Mouse (Mus musculus): ENCODE data around the gene Ptprn2. TPM values are rescaled to one million over a fixed set of nuclear protein-coding genes. Genes with fewer than 3 reads are reported as not detected.

Gene Ptprn2
- polyA plus RNA-seq, 1 experiment from 2014 or later, result 1.2 TPM

GRCm38 (mm10) chr12:117157660-117158386 lies 672.3 kb downstream of the Ptprn2 start:
- no peak overlapping the region for H3K27ac ChIP-seq (ENCODE audit: low read depth, low read length)
- peaks cover 82% of the 10 kb centered on the region for H3K27me3 ChIP-seq (replicated peaks; ENCODE audit: control insufficient read depth, insufficient read depth, low read length)
- no peak for TF ChIP-seq CTCF (IDR thresholded peaks at IDR 0.05; ENCODE audit: low read depth)
- no peak overlapping the region for H3K4me2 ChIP-seq (replicated peaks; ENCODE audit: low read depth)
- no peaks in the 10 kb centered on the region for H3K36me3 ChIP-seq (ENCODE audit: control insufficient read depth, insufficient read depth)
- 28% methylated on average over 8 of the region's 9 CpGs for WGBS
- H3K9ac ChIP-seq (ENCODE audit: low read depth, low read length), result no peak overlapping the region
- no peaks in the 10 kb centered on the region for H3K4me1 ChIP-seq (replicated peaks; ENCODE audit: control insufficient read depth, insufficient read depth, low read length)
- no peaks in the 10 kb centered on the region for H3K9me3 ChIP-seq (ENCODE audit: control insufficient read depth)
- no peak for ATAC-seq
- H3K4me3 ChIP-seq (ENCODE audit: low read depth, low read length), result no peak overlapping the region

DNA sequence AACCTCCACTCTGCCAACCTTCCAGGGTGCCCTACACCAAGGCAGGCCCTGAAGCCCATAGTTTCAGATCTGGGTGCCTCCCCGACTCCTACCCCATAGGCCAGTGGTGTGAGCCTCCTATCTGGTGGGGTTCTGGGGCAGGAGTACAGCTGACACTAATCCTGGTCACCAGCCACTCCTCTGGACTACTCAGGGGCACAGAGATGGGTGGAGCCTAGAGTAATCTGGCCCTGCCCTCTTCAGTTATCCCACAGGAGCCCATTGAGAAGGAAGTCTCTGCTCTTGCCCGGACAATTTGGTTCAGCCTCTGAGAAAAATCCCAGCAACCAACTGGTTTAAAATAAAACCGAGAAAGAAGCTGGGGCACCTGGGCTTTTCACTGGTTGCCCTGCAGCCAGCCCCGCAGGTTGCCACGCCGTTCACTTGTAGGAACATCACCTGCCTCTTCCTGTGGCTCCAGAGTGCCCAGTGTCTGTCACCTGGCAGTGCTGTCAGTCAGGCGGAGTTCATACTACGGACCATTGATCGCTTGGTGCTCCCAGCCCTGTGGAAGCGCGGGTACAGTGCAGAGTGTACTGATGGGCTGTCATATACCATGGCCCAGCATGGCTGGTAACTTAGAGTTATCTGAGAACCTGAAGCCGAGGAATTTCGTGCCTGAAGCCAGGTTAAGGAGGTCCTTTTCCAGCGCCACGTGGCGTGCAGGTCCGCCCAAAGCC lies 673.6 kb downstream of the Ptprn2 start:
- no peak for ATAC-seq
- Histone ChIP-seq H3K27me3 (replicated peaks; ENCODE audit: control insufficient read depth, insufficient read depth, low read length) (peaks cover 69% of the 10 kb centered on the region), H3K27ac (ENCODE audit: low read depth, low read length) (no peak overlapping the region), H3K36me3 (ENCODE audit: control insufficient read depth, insufficient read depth) (no peaks in the 10 kb centered on the region), H3K4me3 (ENCODE audit: low read depth, low read length) (no peak overlapping the region), H3K9ac (ENCODE audit: low read depth, low read length) (no peak overlapping the region), H3K9me3 (ENCODE audit: control insufficient read depth) (no peaks in the 10 kb centered on the region), H3K4me2 (replicated peaks; ENCODE audit: low read depth) (no peak overlapping the region), H3K4me1 (replicated peaks; ENCODE audit: control insufficient read depth, insufficient read depth, low read length) (no peaks in the 10 kb centered on the region)
- 14% methylated on average over 17 of the region's 17 CpGs for WGBS
- no peak for TF ChIP-seq CTCF (IDR thresholded peaks at IDR 0.05; ENCODE audit: low read depth)

- Histone ChIP-seq H3K9ac (ENCODE audit: low read depth, low read length) (no peak overlapping the region), H3K4me1 (replicated peaks; ENCODE audit: control insufficient read depth, insufficient read depth, low read length) (no peaks in the 10 kb centered on the region), H3K27ac (ENCODE audit: low read depth, low read length) (no peak overlapping the region), H3K9me3 (ENCODE audit: control insufficient read depth) (no peaks in the 10 kb centered on the region), H3K4me3 (ENCODE audit: low read depth, low read length) (peak overlapping the region; percentile 0; the same call in 1 of the 2 replicates), H3K4me2 (replicated peaks; ENCODE audit: low read depth) (peak overlapping the region; percentile 22; the same call in 1 of the 2 replicates), H3K36me3 (ENCODE audit: control insufficient read depth, insufficient read depth) (no peaks in the 10 kb centered on the region), H3K27me3 (replicated peaks; ENCODE audit: control insufficient read depth, insufficient read depth, low read length) (peaks cover 62% of the 10 kb centered on the region)
- ATAC-seq, result no peak
- TF ChIP-seq CTCF (IDR thresholded peaks at IDR 0.05; ENCODE audit: low read depth), result no peak
- 13% methylated on average over 15 of the region's 15 CpGs for WGBS
These were observed 674.2 kb downstream of the Ptprn2 start for GRCm38 (mm10) chr12:117159669-117160210.

GRCm38 (mm10) chr12:117160211-117160891 lies 674.8 kb downstream of the Ptprn2 start:
- no peaks in the 10 kb centered on the region for H3K36me3 ChIP-seq (ENCODE audit: control insufficient read depth, insufficient read depth)
- peak overlapping the region; percentile 0; the same call in 1 of the 2 replicates for H3K4me3 ChIP-seq (ENCODE audit: low read depth, low read length)
- no peak for ATAC-seq
- H3K27ac ChIP-seq (ENCODE audit: low read depth, low read length), result no peak overlapping the region
- 9% methylated on average over 30 of the region's 30 CpGs for WGBS
- peak overlapping the region; percentile 22; the same call in 1 of the 2 replicates for H3K4me2 ChIP-seq (replicated peaks; ENCODE audit: low read depth)
- H3K9ac ChIP-seq (ENCODE audit: low read depth, low read length), result no peak overlapping the region
- H3K27me3 ChIP-seq (replicated peaks; ENCODE audit: control insufficient read depth, insufficient read depth, low read length), result peaks cover 56% of the 10 kb centered on the region
- no peaks in the 10 kb centered on the region for H3K9me3 ChIP-seq (ENCODE audit: control insufficient read depth)
- no peak for TF ChIP-seq CTCF (IDR thresholded peaks at IDR 0.05; ENCODE audit: low read depth)
- no peaks in the 10 kb centered on the region for H3K4me1 ChIP-seq (replicated peaks; ENCODE audit: control insufficient read depth, insufficient read depth, low read length)

DNA sequence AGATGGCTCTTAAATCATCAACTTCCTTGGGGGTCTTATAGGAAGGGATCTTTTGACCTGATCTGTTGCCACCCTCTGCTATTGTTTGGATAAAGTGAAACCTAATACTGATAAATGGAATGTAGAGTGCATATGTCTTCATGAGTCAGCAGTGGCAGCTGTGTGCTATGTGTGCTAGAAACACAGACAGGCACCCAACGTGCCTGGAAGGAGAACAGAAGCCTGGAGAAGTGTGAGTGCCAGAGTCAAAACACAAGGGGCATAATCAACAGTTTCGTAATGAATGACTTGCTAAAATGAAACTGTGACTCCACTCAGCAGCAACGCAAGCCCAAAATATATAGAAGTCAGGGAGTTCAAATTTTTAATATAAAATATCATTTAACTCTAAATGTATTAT lies 676.7 kb downstream of the Ptprn2 start:
- H3K36me3 ChIP-seq (ENCODE audit: control insufficient read depth, insufficient read depth), result no peaks in the 10 kb centered on the region
- peaks cover 46% of the 10 kb centered on the region for H3K27me3 ChIP-seq (replicated peaks; ENCODE audit: control insufficient read depth, insufficient read depth, low read length)
- H3K4me3 ChIP-seq (ENCODE audit: low read depth, low read length), result no peak overlapping the region
- WGBS, result 59% methylated on average over 3 of the region's 3 CpGs
- H3K27ac ChIP-seq (ENCODE audit: low read depth, low read length), result no peak overlapping the region
- H3K9me3 ChIP-seq (ENCODE audit: control insufficient read depth), result no peaks in the 10 kb centered on the region
- no peak for TF ChIP-seq CTCF (IDR thresholded peaks at IDR 0.05; ENCODE audit: low read depth)
- no peak overlapping the region for H3K9ac ChIP-seq (ENCODE audit: low read depth, low read length)
- no peak overlapping the region for H3K4me2 ChIP-seq (replicated peaks; ENCODE audit: low read depth)
- ATAC-seq, result no peak
- no peaks in the 10 kb centered on the region for H3K4me1 ChIP-seq (replicated peaks; ENCODE audit: control insufficient read depth, insufficient read depth, low read length)

DNA sequence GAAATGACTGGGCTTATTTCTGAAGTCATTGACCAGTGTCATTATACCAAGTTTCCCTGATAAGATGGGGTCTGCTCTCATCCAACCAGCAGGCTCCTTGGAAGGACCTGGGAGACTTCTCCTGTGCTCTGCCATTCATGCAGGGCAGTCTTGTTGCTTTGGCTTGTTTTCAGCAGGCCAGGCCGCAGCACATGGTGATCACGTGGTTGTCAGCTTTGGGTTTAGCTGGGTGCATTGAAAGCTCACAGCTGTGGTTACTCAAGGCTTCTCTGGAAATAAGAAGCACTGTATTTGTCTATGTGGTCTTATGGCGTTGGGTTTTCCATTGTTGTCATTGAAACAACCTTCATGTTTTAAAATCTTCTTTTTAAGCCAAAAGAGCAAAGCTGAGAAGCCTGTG lies 678.3 kb downstream of the Ptprn2 start:
- Histone ChIP-seq H3K9me3 (ENCODE audit: control insufficient read depth) (no peaks in the 10 kb centered on the region), H3K27ac (ENCODE audit: low read depth, low read length) (no peak overlapping the region), H3K27me3 (replicated peaks; ENCODE audit: control insufficient read depth, insufficient read depth, low read length) (peaks cover 32% of the 10 kb centered on the region), H3K4me3 (ENCODE audit: low read depth, low read length) (no peak overlapping the region), H3K36me3 (ENCODE audit: control insufficient read depth, insufficient read depth) (no peaks in the 10 kb centered on the region), H3K4me2 (replicated peaks; ENCODE audit: low read depth) (no peak overlapping the region), H3K4me1 (replicated peaks; ENCODE audit: control insufficient read depth, insufficient read depth, low read length) (no peaks in the 10 kb centered on the region), H3K9ac (ENCODE audit: low read depth, low read length) (no peak overlapping the region)
- no peak for TF ChIP-seq CTCF (IDR thresholded peaks at IDR 0.05; ENCODE audit: low read depth)
- no peak for ATAC-seq
- 46% methylated on average over 3 of the region's 3 CpGs for WGBS
